Mouse (Mus musculus): ENCODE data around the gene Nes. TPM values are rescaled to one million over a fixed set of nuclear protein-coding genes. Genes with fewer than 3 reads are reported as not detected.

Gene Nes
- total RNA-seq, 2 experiments from 2014 or later: 5.7 to 6.2 TPM

DNA sequence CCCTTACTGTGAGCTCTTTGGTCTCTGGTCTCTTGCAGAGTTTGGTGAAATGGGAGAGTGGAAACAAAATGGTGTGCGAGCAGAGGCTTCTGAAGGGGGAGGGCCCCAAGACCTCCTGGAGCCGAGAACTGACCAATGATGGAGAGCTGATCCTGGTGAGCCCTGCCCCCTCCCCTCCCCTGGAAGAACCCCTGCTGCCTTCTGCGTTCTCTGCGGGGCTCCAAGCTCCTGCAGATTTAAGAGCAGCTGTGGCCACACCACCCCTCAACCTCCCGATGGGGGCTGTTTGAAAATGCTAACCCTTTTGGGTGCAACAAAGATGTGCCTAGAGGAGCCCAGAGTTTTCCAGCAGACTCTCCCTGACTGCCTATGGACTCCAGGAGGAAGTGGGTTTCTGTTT lies 18.4 kb upstream of the Nes start:
- no peak overlapping the region for H3K4me3 ChIP-seq

DNA sequence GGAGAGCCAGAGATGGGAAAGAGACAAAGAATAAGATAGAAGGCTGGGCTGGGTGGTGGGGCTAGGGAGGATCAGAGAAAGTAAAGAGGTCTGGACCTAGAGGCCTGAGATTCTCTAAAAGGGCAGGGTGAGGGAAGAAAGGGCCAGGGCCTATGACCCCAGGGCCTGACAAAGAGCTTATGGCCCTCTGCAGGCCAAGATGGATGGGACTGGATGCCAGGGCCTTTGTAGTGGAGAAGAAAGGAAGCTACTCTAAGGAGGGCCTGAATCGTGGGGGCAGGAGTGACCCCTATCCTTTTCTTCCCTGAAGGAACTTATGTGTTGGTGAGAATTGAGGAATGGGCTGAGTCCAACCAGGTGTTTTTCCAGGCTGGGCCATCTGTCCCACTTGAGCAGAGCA lies 12.8 kb upstream of the Nes start:
- no peak for TF ChIP-seq CTCF (IDR thresholded peaks at IDR 0.05)
- intact Hi-C loops (cut with DNase I): no loop called here
- no peak overlapping the region for H3K4me3 ChIP-seq
- H3K27ac ChIP-seq: no peak overlapping the region
- no peak for DNase-seq (ENCODE audit: extremely low spot score in 1 of 2, low spot score in 2 of 2)

More for the DNA sequence above, 18.4 kb upstream of the Nes start:
- no peak for DNase-seq (ENCODE audit: extremely low spot score in 1 of 2, low spot score in 2 of 2)
- no peak for TF ChIP-seq CTCF (IDR thresholded peaks at IDR 0.05)
- intact Hi-C loops (cut with DNase I): no loop called here
- H3K27ac ChIP-seq: no peak overlapping the region

DNA sequence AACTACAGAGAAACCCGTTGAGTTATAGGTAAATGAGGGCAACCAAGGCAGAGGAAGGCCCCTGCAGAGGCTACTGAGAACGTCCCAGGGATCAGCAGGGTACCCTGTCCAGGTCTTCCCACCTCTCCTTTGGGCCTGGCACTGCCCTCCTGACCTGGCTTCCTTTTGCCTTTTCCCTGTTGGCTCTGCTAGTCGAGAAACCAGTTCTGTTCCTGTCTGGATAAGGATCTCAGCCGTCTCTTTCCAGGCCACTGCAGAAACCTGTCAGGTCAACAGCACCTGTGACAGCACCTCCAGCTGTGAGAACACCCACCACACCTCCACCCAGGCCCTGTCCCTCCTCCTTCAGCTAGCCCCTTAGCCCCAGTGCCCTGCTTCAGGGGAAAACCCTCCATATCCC lies 12.4 kb upstream of the Nes start:
- H3K27ac ChIP-seq: no peak overlapping the region
- no peak for TF ChIP-seq CTCF (IDR thresholded peaks at IDR 0.05)
- intact Hi-C loops (cut with DNase I): no loop called here
- DNase-seq (ENCODE audit: extremely low spot score in 1 of 2, low spot score in 2 of 2): no peak
- H3K4me3 ChIP-seq: no peak overlapping the region

DNA sequence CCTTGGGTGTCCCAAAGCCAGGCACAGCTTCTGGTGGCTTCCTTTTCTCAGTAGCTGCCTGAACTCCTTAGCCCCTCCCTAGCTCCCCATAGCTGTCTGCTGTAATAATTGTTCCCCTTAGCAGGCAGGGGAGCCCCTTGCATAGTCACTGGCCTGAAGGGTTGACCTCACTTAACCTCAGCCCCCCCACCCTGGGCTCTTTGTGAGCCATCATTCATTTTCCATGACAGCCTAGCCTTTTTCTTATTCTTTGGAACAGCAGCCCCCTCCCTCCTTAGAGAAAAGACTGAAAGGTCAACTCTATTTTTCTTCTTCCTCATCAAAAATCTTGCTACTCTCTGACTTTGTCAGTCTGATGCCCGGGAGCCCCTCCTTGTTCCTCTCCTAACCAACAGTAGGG lies 11.9 kb upstream of the Nes start:
- H3K4me3 ChIP-seq: no peak overlapping the region
- no peak for DNase-seq (ENCODE audit: extremely low spot score in 1 of 2, low spot score in 2 of 2)
- H3K27ac ChIP-seq: no peak overlapping the region
- no peak for TF ChIP-seq CTCF (IDR thresholded peaks at IDR 0.05)
- intact Hi-C loops (cut with DNase I): no loop called here

DNA sequence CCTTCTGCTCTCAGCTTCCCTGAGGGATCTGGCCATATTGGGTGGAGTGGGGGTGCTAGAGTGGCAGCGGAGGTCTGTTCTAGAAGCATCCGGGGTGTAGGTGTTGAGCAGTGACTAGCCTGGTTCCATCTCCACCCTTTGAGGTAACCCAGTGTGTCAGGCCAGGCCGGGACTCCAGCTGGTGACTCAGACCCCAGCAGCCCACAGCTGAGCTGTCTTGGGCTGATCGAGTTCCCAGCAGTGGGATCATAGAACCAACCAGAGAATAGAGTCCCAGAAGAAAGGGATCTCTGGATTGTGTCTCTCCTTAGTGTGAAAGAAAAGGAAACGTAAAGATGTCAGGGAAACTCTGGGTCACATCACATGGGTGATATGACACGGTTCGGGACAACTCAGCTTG lies 11.5 kb upstream of the Nes start:
- no peak for DNase-seq (ENCODE audit: extremely low spot score in 1 of 2, low spot score in 2 of 2)
- intact Hi-C loops (cut with DNase I): no loop called here
- H3K27ac ChIP-seq: no peak overlapping the region

DNA sequence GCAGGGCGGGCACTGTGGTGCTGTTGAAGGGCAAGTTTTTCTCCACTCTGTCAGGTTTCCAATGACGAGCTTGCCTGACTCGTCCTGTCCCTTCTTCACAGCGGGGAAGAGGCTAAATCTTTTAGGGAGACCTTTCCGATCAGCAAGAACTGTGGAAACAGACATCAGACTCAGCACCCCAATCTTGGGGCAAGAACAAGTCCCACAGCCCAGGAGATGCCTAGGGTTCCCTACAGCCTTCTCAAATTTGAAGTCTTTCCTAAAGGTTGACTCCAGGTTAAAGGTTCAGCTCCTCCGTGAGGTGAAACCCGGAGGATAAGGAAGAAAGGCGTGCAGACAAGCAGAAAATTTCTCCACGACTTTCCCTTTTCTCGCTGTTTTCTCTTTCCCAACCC lies 10.7 kb upstream of the Nes start:
- Histone ChIP-seq H3K27ac (no peak overlapping the region), H3K4me3 (peak overlapping the region; percentile 46)
- intact Hi-C loops (cut with DNase I): no loop called here
- DNase-seq (ENCODE audit: extremely low spot score in 1 of 2, low spot score in 2 of 2): no peak
- TF ChIP-seq CTCF (IDR thresholded peaks at IDR 0.05): no peak

More for the DNA sequence above, 11.5 kb upstream of the Nes start:
- no peak for TF ChIP-seq CTCF (IDR thresholded peaks at IDR 0.05)
- H3K4me3 ChIP-seq: no peak overlapping the region

DNA sequence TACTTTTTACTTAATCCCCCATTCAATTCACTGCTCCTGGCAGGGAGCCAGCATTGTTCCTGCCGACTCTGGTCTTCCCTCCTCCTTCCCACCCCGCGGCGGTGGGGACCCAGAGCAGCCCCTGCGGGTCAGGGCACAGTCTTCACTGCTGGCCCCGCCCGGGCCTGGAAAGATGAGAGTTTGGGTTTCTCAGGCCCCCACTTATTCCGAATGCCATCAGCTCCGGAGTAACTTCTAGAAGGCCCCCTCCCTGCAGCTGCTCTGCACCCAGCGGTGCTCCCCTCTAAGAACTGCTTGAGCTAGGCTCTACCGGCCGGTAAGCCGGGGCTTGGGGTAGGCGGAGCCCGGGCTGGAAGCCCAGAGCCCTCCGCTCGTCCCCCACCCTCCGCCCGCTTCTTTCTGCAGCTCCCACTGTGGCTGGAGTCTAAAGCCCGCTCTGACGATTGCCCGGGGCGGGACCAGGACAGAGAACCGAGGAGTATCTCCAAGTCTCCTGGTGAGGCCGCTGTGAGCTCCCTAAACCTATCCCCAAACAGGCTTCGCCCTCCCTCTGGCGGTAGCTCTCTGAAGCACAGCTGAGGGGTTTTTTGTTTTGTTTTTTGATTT lies 10.2 kb upstream of the Nes start:
- DNase-seq (ENCODE audit: extremely low spot score in 1 of 2, low spot score in 2 of 2): peak; percentile 69 to 77
- intact Hi-C loops (cut with DNase I): loop anchor here (1.0 kb wide), 1 partner anchor 25 kb away; no protein-coding TSS in a partner anchor
- no peak overlapping the region for H3K27ac ChIP-seq
- peak overlapping the region; percentile 46 for H3K4me3 ChIP-seq
- peak; percentile 89 for TF ChIP-seq CTCF (IDR thresholded peaks at IDR 0.05)

DNA sequence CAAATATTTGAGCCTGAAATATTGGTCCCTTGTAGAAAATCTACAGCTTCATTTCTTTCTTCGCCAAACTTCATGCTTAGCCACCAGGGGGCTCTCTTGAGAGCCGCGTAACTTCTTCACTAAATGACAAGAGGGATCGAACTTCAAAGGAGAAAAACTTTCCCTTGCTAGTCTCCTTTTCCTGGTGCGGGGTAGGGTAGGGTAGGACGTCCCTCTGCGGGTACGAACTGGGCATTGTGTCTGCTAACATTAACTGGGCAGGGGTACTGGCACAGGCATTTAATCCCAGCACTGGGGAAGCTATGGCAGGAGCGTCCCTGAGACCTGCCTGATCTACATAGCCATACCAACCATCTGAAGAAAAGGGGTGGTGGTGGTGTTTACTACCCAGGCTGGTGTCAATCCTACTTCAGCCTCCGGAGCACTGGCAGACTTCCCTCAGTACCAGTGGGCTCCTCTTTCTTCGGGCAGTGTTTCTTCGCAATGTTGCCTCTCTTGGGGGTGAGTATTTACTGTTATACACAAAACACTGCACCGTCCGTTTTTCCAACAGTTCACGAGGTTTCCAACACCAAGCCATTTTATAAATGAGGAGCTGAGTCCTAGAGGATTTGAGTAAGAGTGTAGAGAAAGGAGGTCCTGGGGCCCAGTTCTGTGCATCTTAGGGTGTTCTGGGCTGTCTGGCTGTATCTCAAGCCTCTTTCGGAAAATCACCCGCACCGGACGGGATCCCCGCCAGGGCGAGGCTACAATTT lies 517 bp upstream of the Nes start:
- Histone ChIP-seq H3K27ac (no peak overlapping the region), H3K4me3 (peak overlapping the region; percentile 46)
- TF ChIP-seq CTCF (IDR thresholded peaks at IDR 0.05): peak; percentile 80
- DNase-seq (ENCODE audit: extremely low spot score in 1 of 2, low spot score in 2 of 2): no peak
- intact Hi-C loops (cut with DNase I): loop anchor here (1.0 kb wide), 2 partner anchors 17 to 101 kb away; no protein-coding TSS in a partner anchor

DNA sequence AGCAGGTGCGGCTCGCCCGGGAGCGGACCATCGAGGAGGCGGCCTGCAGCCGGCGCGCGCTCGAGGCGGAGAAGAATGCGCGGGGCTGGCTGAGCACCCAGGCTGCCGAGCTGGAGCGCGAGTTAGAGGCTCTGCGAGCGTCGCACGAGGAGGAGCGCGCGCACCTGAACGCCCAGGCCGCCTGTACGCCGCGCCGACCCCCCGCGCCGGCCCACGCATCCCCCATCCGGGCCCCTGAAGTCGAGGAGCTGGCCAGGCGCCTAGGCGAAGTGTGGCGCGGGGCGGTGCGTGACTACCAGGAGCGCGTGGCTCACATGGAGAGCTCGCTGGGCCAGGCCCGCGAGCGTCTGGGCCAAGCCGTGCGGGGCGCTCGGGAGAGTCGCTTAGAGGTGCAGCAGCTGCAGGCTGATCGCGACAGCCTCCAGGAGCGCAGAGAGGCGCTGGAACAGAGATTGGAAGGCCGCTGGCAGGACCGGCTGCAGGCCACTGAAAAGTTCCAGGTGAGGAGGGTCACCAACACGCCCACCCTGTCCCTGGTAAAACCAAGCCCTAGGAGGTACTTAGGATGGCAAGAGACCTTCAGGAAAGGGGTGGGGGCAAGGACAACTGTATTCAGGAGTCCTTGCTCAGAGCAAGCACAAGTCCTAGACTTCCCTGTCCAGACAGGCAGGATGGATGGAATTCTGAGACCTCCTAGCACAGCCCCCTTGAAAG lies 768 bp downstream of the Nes start:
- intact Hi-C loops (cut with DNase I): no loop called here
- H3K27ac ChIP-seq: 0 out of 2 replicates have a peak overlapping the region, but pooled peaks have one; percentile 7
- peak overlapping the region; percentile 46 for H3K4me3 ChIP-seq

DNA sequence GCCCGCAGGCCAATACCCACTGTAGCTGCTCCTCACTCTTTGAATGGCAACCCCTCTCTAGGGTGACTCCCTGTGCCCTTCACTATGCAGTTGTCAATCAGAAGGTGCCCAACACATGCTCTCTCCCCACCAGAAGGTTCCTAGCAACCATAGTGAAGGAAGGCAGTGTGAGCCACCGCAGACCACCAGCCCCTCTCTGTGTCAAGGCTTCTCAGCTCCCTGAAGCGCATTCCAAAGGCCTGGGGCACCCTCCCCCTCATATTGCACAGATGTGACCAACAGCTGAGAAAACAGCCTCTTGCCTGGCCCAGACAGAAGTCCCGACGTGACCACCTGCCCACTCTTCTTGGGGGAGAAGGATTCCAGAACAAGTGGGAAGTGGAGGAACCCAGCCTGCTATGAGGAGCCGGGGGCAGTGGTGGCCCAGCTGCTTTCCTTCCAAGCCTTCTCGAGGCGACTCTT lies 1.4 kb downstream of the Nes start:
- no peak for TF ChIP-seq CTCF (IDR thresholded peaks at IDR 0.05)
- DNase-seq (ENCODE audit: extremely low spot score in 1 of 2, low spot score in 2 of 2): no peak
- H3K27ac ChIP-seq: no peak overlapping the region
- intact Hi-C loops (cut with DNase I): no loop called here
- H3K4me3 ChIP-seq: peak overlapping the region; percentile 46

More for the DNA sequence above, 768 bp downstream of the Nes start:
- TF ChIP-seq CTCF (IDR thresholded peaks at IDR 0.05): no peak; the same call in 1 of the 2 replicates
- no peak for DNase-seq (ENCODE audit: extremely low spot score in 1 of 2, low spot score in 2 of 2)

DNA sequence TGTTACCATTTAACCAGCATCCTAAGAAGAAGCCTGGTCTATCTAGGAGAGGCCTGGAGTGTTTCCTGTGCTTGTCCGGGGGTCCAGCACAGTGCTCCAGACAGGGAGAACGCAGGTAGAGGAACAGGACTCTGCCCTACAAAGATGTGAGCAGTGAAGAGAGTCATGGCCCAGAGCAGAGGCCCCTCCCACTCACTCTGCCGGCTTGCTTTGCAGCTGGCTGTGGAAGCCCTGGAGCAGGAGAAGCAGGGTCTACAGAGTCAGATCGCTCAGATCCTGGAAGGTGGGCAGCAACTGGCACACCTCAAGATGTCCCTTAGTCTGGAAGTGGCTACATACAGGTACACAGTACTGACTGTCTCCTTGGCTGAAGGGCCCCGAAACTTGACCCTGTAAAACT lies 1.9 kb downstream of the Nes start:
- intact Hi-C loops (cut with DNase I): no loop called here
- no peak for DNase-seq (ENCODE audit: extremely low spot score in 1 of 2, low spot score in 2 of 2)
- no peak for TF ChIP-seq CTCF (IDR thresholded peaks at IDR 0.05)
- Histone ChIP-seq H3K4me3 (no peak overlapping the region; the same call in 1 of the 2 replicates), H3K27ac (no peak overlapping the region)
